Mouse (Mus musculus): ENCODE measurements around the gene Tmem218. TPM values are rescaled to one million over a fixed set of nuclear protein-coding genes. Genes with fewer than 3 reads are reported as not detected.

Tmem218 gene
- total RNA-seq (2021) = 10 to 100 TPM; 10.1 to 11.8 TPM
- long read RNA-seq, experiment 1, transcript Tmem218-201 (4 exons, 2,619 nt) = major isoform, 21 of 33 reads
- long read RNA-seq, experiment 1, partial matches to known transcripts = 0 of 33 reads
- long read RNA-seq, experiment 1, other reads (novel, unspliced or antisense) = 12 of 33 reads
- long read RNA-seq, experiment 2, transcript Tmem218-201 (4 exons, 2,619 nt) = major isoform, 15 of 27 reads
- long read RNA-seq, experiment 2, partial matches to known transcripts = 0 of 27 reads
- long read RNA-seq, experiment 2, other reads (novel, unspliced or antisense) = 12 of 27 reads

- intact Hi-C loops (cut with DNase I) = no loop called here
- DNase-seq (ENCODE audit: low spot score in 2 of 2) = peak; percentile 97 to 99
Measured at GRCm38 (mm10) chr9:37207929-37208411, at the start of gene Tmem218. Gene Tmem218 (plus strand): TSS chr9:37208223.

DNA sequence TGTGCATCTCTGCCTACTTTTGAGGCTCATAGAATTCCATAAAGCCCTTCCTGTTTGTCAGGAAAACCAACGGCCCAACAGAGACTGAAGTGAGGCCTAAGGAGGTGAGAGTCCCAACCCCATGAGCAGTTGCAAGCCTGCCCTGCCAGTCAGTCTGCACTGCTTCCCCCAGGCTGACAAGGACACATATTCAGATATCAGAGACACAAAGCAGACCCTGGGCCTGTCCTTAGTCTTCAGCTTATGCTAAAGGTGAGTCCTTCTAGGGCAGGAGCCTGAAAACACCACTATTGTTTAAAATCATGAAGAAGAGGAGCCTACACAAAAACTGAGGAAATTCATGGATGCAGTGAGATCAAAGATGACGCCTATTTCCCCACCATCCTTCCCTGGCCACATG, 47.3 kb upstream of the Tmem218 start:
- intact Hi-C loops (cut with DNase I) = no loop called here
- no peak for DNase-seq (ENCODE audit: low spot score in 2 of 2)

GRCm38 (mm10) chr9:37166899-37167298, 41.1 kb upstream of the Tmem218 start:
- intact Hi-C loops (cut with DNase I) = no loop called here

GRCm38 (mm10) chr9:37173376-37173775, 34.6 kb upstream of the Tmem218 start:
- no peak for DNase-seq (ENCODE audit: low spot score in 2 of 2)
- intact Hi-C loops (cut with DNase I) = no loop called here

More at GRCm38 (mm10) chr9:37166899-37167298, 41.1 kb upstream of the Tmem218 start:
- DNase-seq (ENCODE audit: low spot score in 2 of 2) = no peak

- intact Hi-C loops (cut with DNase I) = loop anchor here (2.0 to 5.0 kb wide), 3 partner anchors 45 to 171 kb away; partner anchors contain the start of gene Ccdc15
- DNase-seq (ENCODE audit: low spot score in 2 of 2) = no peak
Measured at GRCm38 (mm10) chr9:37176002-37176401, 32.0 kb upstream of the Tmem218 start.

- intact Hi-C loops (cut with DNase I) = loop anchor here (1.0 to 5.0 kb wide), 4 partner anchors 44 to 170 kb away; partner anchors contain the start of gene Ccdc15
- DNase-seq (ENCODE audit: low spot score in 2 of 2) = peak; percentile 81 to 87
Measured at GRCm38 (mm10) chr9:37177107-37177506, 30.9 kb upstream of the Tmem218 start.

GRCm38 (mm10) chr9:37177551-37177950, 30.5 kb upstream of the Tmem218 start:
- intact Hi-C loops (cut with DNase I) = loop anchor here (1.0 to 5.0 kb wide), 4 partner anchors 43 to 170 kb away; partner anchors contain the start of gene Ccdc15
- no peak for DNase-seq (ENCODE audit: low spot score in 2 of 2)

DNA sequence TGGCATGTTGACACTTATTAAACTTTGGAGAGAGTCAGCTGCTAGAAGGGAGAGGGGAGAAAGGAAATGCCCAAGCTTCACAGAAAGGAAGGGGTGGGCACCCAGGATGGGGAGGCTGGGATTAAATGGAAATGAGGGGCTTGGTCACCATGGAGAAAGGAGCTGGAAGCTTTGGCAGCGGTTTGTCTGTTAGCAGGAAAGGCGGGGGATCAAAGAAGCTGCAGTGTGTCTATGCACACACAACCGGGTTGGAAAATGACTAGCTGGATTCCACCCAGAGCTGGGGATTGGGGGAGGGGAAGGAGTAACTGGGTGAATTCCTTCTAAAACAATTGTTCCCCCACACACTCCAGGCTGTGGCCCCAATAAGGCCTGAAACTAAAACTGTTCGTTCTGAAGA, 29.1 kb upstream of the Tmem218 start:
- peak; percentile 55 to 84 for DNase-seq (ENCODE audit: low spot score in 2 of 2)
- intact Hi-C loops (cut with DNase I) = loop anchor here (5.0 kb wide), 2 partner anchors 148 to 168 kb away; partner anchors contain the start of gene Ccdc15

DNA sequence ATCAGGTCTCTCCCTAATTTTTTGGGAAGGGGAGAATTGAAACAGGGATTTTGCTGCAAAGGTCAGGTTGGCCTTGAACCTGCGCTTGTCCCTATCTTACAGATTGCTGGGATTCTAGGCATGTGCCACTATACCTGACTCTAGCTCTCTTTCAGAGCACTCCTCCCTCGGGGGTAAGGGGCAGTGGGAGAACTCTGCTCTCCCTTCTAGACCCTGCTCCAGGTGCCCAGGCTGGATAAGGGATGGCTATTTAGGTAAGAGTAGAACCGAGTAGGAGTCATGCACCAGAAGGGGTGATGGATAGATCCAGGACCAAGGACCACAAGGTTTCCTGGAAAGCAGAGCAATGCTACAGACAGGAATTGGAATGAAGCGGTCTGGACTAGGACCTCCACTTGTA, 28.4 kb upstream of the Tmem218 start:
- intact Hi-C loops (cut with DNase I) = loop anchor here (5.0 kb wide), 2 partner anchors 148 to 168 kb away; partner anchors contain the start of gene Ccdc15
- no peak for DNase-seq (ENCODE audit: low spot score in 2 of 2)

GRCm38 (mm10) chr9:37181596-37181995, 26.4 kb upstream of the Tmem218 start:
- DNase-seq (ENCODE audit: low spot score in 2 of 2) = no peak
- intact Hi-C loops (cut with DNase I) = no loop called here

DNA sequence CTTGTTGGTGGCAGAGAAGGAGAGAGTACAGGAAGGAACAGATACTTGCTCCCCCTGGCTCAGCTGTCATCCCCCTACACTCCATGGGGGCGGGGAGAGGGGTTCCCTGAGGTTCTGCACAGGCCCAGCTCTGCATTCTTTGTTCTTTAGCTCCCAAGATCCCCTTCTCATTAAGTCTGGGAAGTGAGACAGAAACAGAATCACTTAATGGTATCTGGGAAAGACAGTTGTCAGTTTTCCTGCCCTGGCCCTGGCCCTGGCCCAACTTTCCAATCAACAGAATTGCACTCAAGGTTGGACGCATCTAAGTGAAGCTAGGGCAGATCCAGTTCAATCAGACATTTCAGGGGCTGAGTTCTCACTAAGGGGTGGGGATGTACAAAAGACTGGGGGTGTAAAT, 24.8 kb upstream of the Tmem218 start:
- no peak for DNase-seq (ENCODE audit: low spot score in 2 of 2)
- intact Hi-C loops (cut with DNase I) = no loop called here

GRCm38 (mm10) chr9:37187407-37187806, 20.6 kb upstream of the Tmem218 start:
- peak in 1 of 2 experiments; percentile 54 for DNase-seq (ENCODE audit: low spot score in 2 of 2)
- intact Hi-C loops (cut with DNase I) = no loop called here

- intact Hi-C loops (cut with DNase I) = no loop called here
- no peak for DNase-seq (ENCODE audit: low spot score in 2 of 2)
Measured at GRCm38 (mm10) chr9:37188024-37188423, 20.0 kb upstream of the Tmem218 start.

DNA sequence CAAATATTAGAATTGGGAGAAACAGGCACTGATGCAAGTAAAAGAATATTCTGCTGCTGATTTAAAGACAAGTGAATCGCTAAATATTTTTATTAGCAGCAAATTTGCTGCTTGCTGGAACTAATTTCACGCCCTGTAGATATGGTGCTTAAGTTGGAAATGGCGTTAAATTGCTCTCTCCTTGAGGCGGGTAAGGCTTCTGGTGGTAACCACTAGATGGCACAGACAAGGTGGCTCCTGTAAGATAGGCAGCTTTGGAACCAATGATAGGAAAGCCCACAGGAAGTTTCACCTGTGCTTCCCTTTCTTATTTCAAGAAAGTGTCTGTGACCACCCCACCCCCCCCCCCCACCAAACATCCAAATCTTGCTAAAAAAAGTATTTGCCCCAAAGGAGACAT, 11.0 kb upstream of the Tmem218 start:
- intact Hi-C loops (cut with DNase I) = no loop called here
- DNase-seq (ENCODE audit: low spot score in 2 of 2) = no peak

GRCm38 (mm10) chr9:37200414-37200813, 7.6 kb upstream of the Tmem218 start:
- DNase-seq (ENCODE audit: low spot score in 2 of 2) = no peak
- intact Hi-C loops (cut with DNase I) = no loop called here

- intact Hi-C loops (cut with DNase I) = no loop called here
- DNase-seq (ENCODE audit: low spot score in 2 of 2) = no peak
Measured at GRCm38 (mm10) chr9:37203884-37204283, 4.1 kb upstream of the Tmem218 start.

DNA sequence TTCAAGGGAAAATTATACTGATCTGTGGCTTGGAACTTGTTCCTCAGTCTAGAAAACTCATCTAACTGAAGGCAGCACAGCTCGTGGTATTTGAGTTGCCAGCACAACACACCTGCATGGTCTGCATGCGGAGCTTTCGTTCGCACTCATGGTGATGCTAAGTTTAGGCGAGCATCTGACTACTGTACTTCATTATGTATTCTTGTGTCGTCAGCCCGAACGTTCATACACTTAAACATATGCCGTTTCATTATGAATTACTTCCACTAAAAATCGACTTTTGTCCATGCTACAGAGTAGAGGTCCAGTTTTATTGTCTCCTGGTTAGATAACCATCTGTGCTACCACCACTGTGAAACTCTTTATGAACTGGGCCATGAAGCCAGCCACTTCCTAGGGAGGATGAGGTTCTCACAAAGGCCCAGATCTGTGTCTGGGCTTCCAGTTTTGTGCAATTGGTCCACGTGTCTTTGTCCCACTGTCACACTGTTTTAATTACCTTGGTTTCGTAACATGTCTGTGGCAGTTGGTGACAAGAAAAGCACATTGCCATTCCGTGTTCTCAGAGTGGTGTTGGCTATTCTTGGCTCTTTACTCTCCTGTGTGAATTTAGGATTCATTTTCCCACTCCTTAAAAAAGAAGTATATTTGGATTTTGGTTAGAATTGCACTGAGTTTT, 5.2 kb downstream of the Tmem218 start:
- peak in 1 of 2 experiments; percentile 79 for DNase-seq (ENCODE audit: low spot score in 2 of 2)
- intact Hi-C loops (cut with DNase I) = no loop called here

- intact Hi-C loops (cut with DNase I) = no loop called here
Measured at GRCm38 (mm10) chr9:37214327-37215060, 6.5 kb downstream of the Tmem218 start.

GRCm38 (mm10) chr9:37220755-37221154, 12.7 kb downstream of the Tmem218 start:
- intact Hi-C loops (cut with DNase I) = loop anchor here (2.0 kb wide), 1 partner anchor 44 kb away; no protein-coding TSS in a partner anchor
- no peak for DNase-seq (ENCODE audit: low spot score in 2 of 2)

More at GRCm38 (mm10) chr9:37214327-37215060, 6.5 kb downstream of the Tmem218 start:
- no peak for DNase-seq (ENCODE audit: low spot score in 2 of 2)

GRCm38 (mm10) chr9:37225581-37225980, 17.6 kb downstream of the Tmem218 start:
- intact Hi-C loops (cut with DNase I) = no loop called here
- no peak for DNase-seq (ENCODE audit: low spot score in 2 of 2)

Data from left cerebral cortex, postnatal 14 days (tissue).